Mouse (Mus musculus): ENCODE results near the gene Enthd1. TPM values are rescaled to one million over a fixed set of nuclear protein-coding genes. Genes with fewer than 3 reads are reported as not detected.

Gene Enthd1
- polyA plus RNA-seq (2012; ENCODE audit: insufficient read depth, insufficient read length, missing spikeins) = not detected in 2 replicates

DNA sequence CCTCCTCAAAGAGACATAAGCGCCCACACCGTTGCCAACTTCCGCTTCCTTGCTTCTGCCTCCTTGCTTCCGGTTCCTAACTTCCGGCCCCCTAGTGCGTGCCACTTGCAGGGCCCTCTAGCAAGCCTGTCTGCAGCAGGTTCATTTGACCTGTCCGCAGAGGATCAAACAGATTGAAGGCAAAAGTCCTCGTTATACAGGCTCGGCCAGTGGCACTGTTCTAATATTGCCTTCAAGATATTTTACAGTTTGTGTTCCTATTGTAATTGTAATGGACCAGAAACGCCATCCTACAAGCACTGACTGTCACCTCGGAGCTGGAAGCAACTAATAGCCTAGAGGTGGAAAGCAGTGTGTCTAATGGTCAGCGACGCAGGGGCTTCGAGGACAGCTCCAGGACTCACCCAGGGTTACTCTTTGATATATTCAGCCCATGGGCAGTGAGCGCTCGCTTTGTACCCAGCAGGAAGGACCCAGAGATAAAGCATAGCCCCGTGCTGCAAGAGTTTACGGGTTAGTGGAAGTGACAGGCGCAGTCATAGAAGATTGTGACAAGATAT lies at the start of gene Enthd1:
Gene Enthd1, minus strand, starts transcription at position 51 of the 560 bp plus-strand sequence.
- TF ChIP-seq CTCF (IDR thresholded peaks at IDR 0.05; ENCODE audit: low read depth, low read length) (no peak), POLR2A (IDR thresholded peaks at IDR 0.05; ENCODE audit: borderline replicate concordance, low read depth, low read length) (no peak)
- no peak within 1 kb of the TSS for H3K27ac ChIP-seq (ENCODE audit: insufficient read depth, low read depth, low read length)
- H3K4me1 ChIP-seq (ENCODE audit: control insufficient read depth, insufficient read depth, low read length) = peaks cover 22% of the 10 kb centered on the region
- no peak within 1 kb of the TSS for H3K4me3 ChIP-seq (ENCODE audit: insufficient read depth, low read length)

DNA sequence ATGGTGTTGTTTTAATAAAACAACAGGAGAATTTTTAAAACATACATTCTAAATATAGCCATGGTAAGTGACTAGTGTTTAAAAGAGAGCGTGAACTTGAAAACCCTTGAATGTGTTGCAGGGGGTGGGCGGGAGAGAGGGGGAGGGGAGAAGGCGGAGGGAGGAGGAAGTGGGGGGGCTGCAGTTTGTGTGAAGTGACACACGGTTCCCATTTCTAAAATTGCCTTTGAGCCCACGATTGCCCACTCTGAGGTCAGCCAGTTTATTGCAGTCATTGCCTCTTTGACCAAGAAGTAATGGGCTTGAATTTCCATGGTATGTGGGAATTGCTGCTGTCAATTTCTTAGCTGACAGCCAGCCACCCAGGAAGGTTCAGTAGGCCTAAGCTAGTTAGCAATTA lies 48.9 kb upstream of the Enthd1 start:
- Histone ChIP-seq H3K4me3 (ENCODE audit: insufficient read depth, low read length) (no peak overlapping the region), H3K4me1 (ENCODE audit: control insufficient read depth, insufficient read depth, low read length) (no peaks in the 10 kb centered on the region), H3K27ac (ENCODE audit: insufficient read depth, low read depth, low read length) (no peak overlapping the region)
- TF ChIP-seq POLR2A (IDR thresholded peaks at IDR 0.05; ENCODE audit: borderline replicate concordance, low read depth, low read length) (no peak), CTCF (IDR thresholded peaks at IDR 0.05; ENCODE audit: low read depth, low read length) (no peak)

DNA sequence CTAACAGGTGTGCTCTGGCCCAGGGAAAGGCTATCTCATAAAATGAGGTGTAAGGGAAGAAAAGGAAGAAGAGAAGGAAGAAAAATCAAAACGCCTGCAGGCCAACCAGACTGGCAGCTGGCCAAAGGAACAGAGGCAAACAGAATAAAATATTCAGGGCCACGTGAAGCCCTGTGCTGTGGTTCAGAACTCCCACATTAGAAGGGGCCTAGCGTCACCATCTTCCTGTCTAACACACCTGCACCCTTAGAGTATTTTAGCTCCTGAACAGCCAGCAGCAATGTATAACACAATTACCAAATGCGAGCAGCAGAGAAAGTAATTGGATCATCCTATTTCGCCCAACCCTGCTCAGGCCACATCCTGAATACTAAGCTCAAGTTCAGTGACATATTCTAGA lies 46.5 kb upstream of the Enthd1 start:
- Histone ChIP-seq H3K4me3 (ENCODE audit: insufficient read depth, low read length) (no peak overlapping the region), H3K27ac (ENCODE audit: insufficient read depth, low read depth, low read length) (no peak overlapping the region), H3K4me1 (ENCODE audit: control insufficient read depth, insufficient read depth, low read length) (no peaks in the 10 kb centered on the region)
- no peak for TF ChIP-seq POLR2A (IDR thresholded peaks at IDR 0.05; ENCODE audit: borderline replicate concordance, low read depth, low read length)
- TF ChIP-seq CTCF (IDR thresholded peaks at IDR 0.05; ENCODE audit: low read depth, low read length) = no peak

DNA sequence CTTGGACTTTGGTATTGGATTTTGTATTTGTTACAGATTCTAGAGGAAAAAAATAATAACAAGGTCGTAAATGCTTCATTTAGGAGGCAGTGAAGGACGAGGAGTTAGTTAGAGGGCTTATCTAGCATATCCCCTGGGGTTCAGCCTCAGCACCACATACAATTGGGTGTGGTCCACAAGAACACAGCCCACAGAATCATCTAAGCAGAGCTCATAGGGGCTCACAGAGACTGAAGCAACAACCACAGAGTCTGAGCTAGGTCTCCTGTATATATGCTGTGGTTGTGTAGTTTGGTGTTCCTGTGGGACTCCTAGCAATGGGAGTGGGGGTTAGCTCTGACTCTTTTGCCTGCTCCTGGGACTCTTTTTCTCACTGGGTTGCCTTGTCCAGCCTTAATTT lies 45.4 kb upstream of the Enthd1 start:
- no peaks in the 10 kb centered on the region for H3K4me1 ChIP-seq (ENCODE audit: control insufficient read depth, insufficient read depth, low read length)
- H3K27ac ChIP-seq (ENCODE audit: insufficient read depth, low read depth, low read length) = no peak overlapping the region

DNA sequence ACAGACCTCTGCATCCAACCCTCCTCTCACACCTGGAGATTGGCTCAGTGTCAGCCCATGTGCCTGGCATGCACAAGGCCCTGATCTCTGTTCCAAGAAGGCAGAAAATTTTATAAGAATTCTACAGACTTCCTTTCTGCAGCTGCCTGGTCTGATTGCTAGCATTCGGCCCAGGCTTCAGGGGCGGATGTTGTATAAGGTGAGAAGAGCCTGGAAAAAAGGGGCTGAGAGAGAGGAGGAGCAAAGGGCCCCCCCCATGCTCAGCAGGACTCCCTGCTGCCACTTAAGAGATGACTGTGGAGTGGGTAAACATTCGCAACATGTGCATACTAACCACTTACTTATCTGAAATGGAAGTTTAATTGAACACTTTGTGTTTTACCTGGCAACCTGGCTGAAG lies 43.0 kb upstream of the Enthd1 start:
- H3K4me3 ChIP-seq (ENCODE audit: insufficient read depth, low read length) = no peak overlapping the region
- H3K27ac ChIP-seq (ENCODE audit: insufficient read depth, low read depth, low read length) = no peak overlapping the region
- no peaks in the 10 kb centered on the region for H3K4me1 ChIP-seq (ENCODE audit: control insufficient read depth, insufficient read depth, low read length)
- no peak for TF ChIP-seq POLR2A (IDR thresholded peaks at IDR 0.05; ENCODE audit: borderline replicate concordance, low read depth, low read length)
- TF ChIP-seq CTCF (IDR thresholded peaks at IDR 0.05; ENCODE audit: low read depth, low read length) = no peak

More for the DNA sequence above, 45.4 kb upstream of the Enthd1 start:
- TF ChIP-seq CTCF (IDR thresholded peaks at IDR 0.05; ENCODE audit: low read depth, low read length) (no peak), POLR2A (IDR thresholded peaks at IDR 0.05; ENCODE audit: borderline replicate concordance, low read depth, low read length) (no peak)
- no peak overlapping the region for H3K4me3 ChIP-seq (ENCODE audit: insufficient read depth, low read length)

DNA sequence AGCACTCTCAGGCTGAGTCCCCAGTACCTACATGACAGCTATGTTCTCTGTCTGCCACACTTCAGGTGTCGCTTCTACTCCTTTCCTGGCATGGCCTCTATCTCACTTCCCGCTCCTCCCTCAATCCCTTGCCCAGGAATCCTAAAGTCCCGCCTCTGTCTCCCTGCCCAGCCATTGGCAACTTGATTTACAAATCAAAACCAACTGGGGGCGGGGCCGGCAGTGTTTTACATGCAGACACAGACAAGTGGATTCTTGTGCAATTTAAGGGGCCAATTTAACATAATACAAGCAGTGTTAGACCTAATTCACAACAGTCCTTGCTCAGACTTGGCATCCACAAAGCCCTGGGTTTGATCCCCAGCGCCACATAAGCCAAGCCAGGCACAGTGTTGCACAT lies 39.1 kb upstream of the Enthd1 start:
- H3K4me3 ChIP-seq (ENCODE audit: insufficient read depth, low read length) = no peak overlapping the region
- H3K27ac ChIP-seq (ENCODE audit: insufficient read depth, low read depth, low read length) = no peak overlapping the region
- TF ChIP-seq POLR2A (IDR thresholded peaks at IDR 0.05; ENCODE audit: borderline replicate concordance, low read depth, low read length) (no peak), CTCF (IDR thresholded peaks at IDR 0.05; ENCODE audit: low read depth, low read length) (no peak)
- H3K4me1 ChIP-seq (ENCODE audit: control insufficient read depth, insufficient read depth, low read length) = 0 out of 2 replicates have a peak, but pooled peaks cover 2% of the 10 kb centered on the region

DNA sequence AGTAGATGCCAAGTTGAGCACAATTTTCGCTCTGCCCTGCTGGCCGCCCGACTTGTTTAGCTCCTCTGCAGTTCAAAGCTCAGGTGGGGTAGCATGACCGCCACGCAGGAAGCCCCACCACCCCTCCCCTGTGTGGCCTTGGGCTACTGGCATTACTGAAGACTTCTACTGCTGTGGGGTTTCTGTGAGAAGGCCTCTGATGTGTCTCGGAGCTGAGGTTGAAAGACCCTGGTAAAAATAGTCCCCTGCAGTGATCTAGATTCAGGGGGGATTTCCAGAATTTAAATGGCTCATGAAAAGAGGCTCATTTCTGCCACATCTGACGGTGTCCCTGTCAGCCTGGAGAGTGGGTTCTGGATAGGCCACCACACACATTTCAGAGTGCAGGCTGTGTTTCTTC lies 37.5 kb upstream of the Enthd1 start:
- Histone ChIP-seq H3K4me1 (ENCODE audit: control insufficient read depth, insufficient read depth, low read length) (0 out of 2 replicates have a peak, but pooled peaks cover 2% of the 10 kb centered on the region), H3K4me3 (ENCODE audit: insufficient read depth, low read length) (no peak overlapping the region), H3K27ac (ENCODE audit: insufficient read depth, low read depth, low read length) (no peak overlapping the region)
- no peak for TF ChIP-seq CTCF (IDR thresholded peaks at IDR 0.05; ENCODE audit: low read depth, low read length)
- TF ChIP-seq POLR2A (IDR thresholded peaks at IDR 0.05; ENCODE audit: borderline replicate concordance, low read depth, low read length) = no peak

DNA sequence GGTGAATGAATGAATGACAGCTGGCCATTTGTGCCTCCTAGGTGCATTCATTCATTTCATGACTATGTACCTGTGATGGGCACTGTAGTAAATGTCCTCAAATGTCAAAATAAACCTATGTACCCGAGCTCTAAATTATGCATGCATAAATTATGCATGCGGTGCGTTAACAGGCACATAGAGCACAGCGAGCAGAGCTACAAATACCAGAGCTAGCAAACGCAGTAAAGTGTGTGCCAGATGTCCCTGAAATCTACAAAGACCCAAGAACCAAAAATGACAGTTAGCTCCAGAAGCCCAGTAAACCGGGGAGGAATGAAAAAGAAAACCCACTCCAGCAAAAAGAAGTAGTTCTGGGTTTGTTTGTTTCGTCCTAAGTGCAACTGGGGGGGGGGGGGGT lies 36.5 kb upstream of the Enthd1 start:
- H3K4me3 ChIP-seq (ENCODE audit: insufficient read depth, low read length) = no peak overlapping the region
- TF ChIP-seq POLR2A (IDR thresholded peaks at IDR 0.05; ENCODE audit: borderline replicate concordance, low read depth, low read length) = no peak
- no peak for TF ChIP-seq CTCF (IDR thresholded peaks at IDR 0.05; ENCODE audit: low read depth, low read length)
- H3K27ac ChIP-seq (ENCODE audit: insufficient read depth, low read depth, low read length) = no peak overlapping the region
- H3K4me1 ChIP-seq (ENCODE audit: control insufficient read depth, insufficient read depth, low read length) = 0 out of 2 replicates have a peak, but pooled peaks cover 2% of the 10 kb centered on the region

DNA sequence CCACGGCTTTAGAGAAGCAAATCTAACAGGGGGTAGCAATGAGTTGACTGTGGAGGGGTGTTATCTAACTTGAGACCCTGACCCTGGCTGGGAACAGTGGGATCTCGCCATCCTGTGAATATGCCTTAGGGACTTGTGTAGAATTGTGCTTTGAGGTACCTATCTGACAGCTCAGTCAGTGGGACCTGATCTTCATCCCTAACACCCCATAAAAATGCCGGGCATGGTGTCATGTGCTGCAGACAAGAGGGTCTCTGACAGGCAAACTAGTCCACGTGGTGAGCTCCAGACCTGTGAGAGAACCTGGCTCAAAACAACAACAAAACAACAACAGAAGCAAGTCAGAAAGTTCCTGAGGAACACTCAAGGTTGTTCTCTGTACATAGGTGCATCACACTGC lies 34.9 kb upstream of the Enthd1 start:
- Histone ChIP-seq H3K27ac (ENCODE audit: insufficient read depth, low read depth, low read length) (no peak overlapping the region), H3K4me3 (ENCODE audit: insufficient read depth, low read length) (no peak overlapping the region), H3K4me1 (ENCODE audit: control insufficient read depth, insufficient read depth, low read length) (0 out of 2 replicates have a peak, but pooled peaks cover 2% of the 10 kb centered on the region)
- TF ChIP-seq CTCF (IDR thresholded peaks at IDR 0.05; ENCODE audit: low read depth, low read length) (no peak), POLR2A (IDR thresholded peaks at IDR 0.05; ENCODE audit: borderline replicate concordance, low read depth, low read length) (no peak)

DNA sequence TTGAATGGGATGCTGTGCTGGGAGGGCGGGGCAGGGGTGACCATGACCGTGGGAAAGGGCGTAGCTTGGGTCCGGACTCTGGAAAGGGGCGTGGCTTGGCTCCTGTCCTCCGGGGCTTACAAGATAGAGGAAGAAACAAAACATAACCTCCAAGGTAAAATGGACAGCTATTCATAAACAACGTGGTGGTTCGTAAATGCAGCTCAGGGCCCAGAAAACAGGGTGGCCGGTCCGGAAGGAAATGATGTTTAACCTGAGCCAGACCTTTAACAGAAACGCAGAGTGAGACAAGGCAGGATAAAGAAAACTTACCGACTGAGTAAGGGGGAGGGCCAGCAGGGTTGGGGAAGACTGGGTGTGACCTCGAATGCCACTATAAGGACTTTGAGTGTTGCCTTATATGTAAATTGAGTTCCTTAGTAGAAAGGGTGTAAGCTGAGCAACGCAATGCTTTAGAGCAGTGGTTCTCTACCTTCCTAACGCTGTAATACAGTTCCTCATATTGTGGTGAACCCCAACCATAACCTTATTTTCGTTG lies 34.3 kb upstream of the Enthd1 start:
- H3K4me3 ChIP-seq (ENCODE audit: insufficient read depth, low read length) = no peak overlapping the region
- H3K27ac ChIP-seq (ENCODE audit: insufficient read depth, low read depth, low read length) = no peak overlapping the region
- TF ChIP-seq POLR2A (IDR thresholded peaks at IDR 0.05; ENCODE audit: borderline replicate concordance, low read depth, low read length) = no peak
- no peak for TF ChIP-seq CTCF (IDR thresholded peaks at IDR 0.05; ENCODE audit: low read depth, low read length)

More for the DNA sequence above, 34.3 kb upstream of the Enthd1 start:
- 0 out of 2 replicates have a peak, but pooled peaks cover 2% of the 10 kb centered on the region for H3K4me1 ChIP-seq (ENCODE audit: control insufficient read depth, insufficient read depth, low read length)
